Mouse (Mus musculus) spleen, postnatal 10 days (tissue): Measurements from ENCODE around the gene Bcl2.
"Not testable (repeated sequence)": the region's sequence is repeated elsewhere in the genome, so short reads cannot be mapped to it uniquely, and the experiment has no call there.

ENCODE experiments used
- DNase-seq, 2 experiments: peaks; one replicate each; pipeline ENCODE4 v3.0.0; 2021 to 2022; ENCODE audit warnings: low spot score in 2 of 2

Gene Bcl2

DNA sequence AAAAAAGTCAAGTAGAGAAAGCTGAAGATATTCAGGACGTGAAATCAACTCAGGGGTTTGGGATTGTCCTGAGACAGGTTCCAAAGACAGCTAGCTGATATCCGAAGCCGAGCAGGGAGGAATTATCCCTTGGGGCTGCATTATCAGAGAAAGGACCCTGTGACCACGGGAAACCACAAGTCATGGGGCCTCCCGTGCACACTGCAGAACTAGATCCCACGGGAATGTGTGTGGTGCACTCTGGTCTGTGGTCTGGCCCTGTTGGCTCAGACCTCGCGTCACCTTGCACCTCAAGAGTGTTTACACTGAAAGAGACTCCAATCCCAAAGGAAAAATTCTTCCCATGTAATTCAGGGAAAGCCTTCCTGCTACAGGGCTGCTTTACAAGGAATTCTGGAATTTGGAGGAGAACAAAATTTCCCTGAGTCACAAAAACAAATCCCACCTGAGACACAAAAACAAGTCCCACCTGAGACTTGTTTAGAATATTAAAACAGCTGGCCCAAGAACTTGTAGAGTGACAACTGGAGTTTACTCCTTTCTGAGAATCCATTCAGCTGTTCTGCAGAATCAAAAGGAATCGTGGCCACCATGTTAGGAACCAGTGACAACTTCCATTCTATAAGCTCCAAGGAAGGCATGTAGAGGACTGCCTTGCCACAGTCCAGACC, 158.4 kb downstream of the Bcl2 start:
- DNase-seq: no peak

DNA sequence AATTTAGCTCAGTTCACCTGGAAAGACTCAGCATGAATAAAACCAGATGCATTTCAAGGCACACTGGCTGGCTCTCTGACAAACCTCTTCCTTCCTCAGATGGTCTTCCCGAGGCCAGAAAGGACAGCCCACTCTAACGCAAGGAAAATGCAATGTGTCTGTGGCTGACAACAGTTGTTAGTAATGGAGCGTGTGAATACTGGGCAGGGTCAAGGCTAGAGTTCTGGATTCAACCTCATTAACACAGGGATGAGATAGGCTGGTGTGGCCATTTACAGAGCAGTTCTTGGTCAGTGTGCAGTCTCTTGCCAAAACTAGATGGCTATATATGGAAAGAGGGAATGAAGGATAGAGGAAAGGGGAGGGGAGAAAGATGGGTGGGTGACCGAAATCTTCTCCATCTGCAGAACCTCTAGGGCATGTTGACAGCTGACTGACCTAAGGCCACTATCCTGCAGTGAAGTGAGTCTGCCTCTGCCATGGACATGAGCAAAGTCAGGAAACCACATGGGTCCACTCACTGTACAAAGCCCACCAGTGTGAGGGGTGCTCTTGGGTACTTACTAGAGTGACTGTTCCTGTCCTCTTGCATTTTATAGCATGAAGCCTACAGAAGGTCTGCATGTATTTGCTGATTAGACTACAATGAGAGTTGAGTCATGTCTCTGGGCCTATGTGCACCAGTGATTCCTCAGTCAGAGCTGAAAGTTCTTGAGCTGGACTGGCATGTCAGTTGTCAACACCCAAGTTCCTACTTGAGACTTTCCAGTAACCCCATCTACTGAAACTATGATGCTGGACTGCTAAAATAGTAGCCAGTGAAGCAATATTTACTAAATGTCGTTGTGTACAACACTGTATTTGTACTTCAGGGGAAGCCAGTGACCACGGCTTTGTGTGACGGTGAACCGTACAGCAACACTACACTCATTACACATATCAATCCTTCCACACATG, 159.9 kb downstream of the Bcl2 start:
- no peak for DNase-seq

DNA sequence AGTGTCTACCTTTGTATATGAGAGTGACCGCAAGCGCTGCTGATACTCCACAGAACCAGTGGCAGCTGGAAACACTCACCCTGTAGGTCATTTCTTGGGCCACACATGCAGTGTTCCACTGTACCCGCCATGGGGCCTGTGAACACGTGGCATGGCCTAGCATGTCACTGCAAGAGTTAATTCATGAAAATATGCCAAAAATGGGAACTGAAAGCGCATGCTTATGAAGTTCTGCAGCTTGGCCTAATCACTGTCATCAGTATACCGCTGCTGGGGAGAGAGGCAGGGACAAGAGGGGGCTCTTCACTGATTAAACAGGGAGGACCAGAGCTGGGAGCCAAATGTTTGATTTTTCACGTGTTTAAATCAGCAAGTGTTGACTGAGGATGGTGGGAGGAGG, 161.2 kb downstream of the Bcl2 start:
- DNase-seq: no peak

DNA sequence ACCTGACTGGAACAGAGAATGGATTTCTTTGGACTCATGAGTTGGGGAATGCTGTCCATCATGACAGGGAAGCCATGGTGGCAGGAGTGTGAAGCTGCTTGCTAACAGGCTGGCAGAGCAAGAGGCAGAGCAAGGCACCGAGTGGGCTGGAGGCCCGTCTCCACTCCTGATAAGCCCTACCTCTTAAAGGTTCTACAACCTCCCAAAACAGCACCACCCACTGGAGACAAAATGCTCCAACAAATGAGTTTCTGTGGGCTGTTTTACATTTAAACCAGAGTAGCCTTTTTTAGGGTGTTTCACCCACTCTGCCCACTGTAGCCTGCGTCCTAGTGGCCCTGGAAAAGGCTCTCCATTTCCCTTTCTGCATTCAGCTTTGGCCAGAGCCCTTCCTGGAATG, 163.5 kb downstream of the Bcl2 start:
- no peak for DNase-seq

DNA sequence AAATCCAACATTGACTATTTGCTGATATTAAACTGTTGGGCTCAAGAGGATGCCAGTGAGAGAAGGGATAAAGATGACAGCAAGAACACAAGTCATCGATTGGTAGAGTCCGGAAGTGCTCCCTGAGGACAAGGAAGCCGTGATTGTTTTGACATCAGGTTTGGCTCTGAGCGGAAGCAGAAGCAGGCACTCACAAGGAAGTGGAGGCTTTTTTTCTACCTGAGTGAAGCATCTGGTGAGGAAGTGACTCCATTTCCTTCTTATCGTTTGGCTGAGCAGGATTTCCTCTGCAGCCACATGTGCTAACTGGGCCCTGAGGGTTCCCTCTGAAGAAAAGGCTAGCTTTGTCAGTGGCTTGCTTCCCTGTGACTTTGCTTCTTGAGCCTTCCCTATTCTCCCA, 165.0 kb downstream of the Bcl2 start:
- DNase-seq: no peak

DNA sequence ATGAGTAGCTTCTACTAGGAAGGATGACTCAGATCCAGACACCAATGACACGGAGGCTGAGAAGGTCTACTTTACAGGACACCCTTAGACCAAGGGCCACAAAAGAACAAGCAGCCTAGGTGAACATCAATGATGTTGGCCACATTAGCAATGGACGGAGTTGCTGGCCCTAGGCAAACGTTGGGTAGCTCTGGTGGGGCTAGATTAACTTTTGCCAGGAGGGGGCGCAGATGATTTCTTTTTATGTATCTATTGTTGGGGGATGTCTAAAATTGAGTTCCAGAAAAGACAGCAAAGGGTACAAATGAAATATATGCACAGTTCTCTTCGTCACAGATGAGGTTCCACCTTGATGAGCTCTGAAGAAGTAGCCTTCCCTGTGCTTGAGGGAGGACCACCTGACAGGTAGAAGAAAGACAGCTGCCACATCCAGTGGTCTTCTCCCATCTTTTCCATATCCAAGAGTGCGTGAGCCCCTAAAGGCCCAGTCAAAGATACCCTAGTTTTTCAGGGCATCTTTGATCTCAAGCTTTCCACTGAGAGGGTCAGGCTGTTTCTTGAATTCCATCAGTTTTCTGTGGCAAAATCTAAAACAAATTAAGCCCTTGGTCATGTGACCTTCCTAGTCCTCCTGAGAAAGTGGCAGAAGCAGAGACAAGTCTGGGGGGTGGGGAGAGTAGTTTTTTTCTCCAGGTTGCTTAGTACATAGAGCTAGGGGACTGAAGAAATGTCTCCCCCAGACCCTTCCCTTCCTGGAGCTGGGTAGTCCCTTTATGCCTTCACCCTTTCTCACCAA, 169.1 kb downstream of the Bcl2 start:
- DNase-seq: peak; percentile 37 to 78

DNA sequence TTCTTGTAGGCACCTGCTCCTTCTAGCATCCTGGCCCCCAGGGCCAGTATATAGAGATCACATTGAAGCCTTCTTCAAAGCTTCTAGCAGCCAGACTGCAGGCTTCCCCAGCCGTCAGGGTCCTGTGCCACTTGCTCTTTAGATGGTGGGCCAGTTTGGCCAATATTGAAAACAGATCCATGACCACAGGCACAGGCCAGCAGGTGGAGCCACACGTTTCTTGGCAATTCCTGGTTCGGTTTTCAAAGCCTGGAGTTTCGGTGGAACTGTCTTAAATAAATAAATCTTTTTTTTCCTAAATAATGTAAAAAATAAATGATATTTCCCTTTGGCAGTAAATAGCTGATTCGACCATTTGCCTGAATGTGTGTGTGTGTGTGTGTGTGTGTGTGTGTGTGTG, 171.3 kb downstream of the Bcl2 start:
- no peak for DNase-seq

DNA sequence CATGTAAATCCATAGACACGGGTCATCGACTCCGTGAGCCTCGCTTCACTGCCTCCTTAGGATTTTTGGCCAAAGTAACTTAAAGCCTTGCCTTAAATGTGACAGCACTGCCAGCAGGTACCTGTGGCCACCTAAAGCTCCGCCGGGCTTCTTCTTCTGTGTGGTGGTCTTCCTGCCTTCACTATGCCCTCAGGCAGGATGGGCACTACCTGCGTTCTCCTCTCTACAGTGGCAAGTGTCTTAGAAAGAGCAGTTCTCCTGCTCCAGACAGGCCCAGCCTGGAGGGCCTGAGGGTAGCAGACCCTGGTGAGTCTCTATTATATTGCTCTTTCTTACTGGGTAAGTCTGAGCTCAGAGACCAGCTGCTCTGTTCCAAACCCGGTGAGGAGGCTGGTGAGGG, 172.2 kb downstream of the Bcl2 start:
- no peak for DNase-seq

DNA sequence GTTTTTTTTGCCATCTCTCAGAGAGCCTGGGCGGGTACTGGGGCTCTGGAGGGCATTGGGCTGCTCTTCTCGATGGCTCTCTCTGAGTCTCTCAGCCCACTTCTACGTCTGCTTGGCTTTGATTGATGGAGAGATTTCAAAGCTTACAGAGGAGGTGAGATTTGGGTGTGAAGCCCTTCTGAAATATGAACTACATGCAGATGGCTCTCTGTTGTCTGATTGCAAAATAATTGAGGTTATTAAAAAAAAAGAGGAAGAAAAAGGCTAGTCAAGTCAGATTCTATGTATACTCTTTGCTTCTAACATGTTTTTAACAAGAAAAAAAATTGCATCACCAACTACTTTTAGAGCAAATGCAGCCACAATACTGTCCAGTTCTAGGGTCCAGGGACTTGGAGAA, 173.9 kb downstream of the Bcl2 start:
- DNase-seq: no peak

DNA sequence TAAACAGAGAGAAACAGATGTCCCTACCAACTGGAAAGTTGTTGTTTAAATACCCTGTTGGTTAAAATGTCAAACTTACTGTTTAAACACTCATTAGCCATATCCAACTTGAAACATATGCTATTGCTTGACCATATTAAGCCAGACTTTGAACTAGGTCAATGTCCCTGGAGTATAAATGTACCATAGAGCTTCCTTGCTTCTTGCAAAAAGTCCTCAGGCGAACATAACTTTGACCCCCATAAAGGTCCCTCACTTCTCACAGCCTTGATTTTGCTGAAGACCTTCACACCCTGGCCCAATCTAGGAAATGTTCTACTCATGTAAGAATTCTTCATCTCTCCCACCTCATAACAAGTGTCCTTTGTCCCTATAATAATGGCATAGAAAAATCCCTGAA, 175.0 kb downstream of the Bcl2 start:
- DNase-seq: no peak

DNA sequence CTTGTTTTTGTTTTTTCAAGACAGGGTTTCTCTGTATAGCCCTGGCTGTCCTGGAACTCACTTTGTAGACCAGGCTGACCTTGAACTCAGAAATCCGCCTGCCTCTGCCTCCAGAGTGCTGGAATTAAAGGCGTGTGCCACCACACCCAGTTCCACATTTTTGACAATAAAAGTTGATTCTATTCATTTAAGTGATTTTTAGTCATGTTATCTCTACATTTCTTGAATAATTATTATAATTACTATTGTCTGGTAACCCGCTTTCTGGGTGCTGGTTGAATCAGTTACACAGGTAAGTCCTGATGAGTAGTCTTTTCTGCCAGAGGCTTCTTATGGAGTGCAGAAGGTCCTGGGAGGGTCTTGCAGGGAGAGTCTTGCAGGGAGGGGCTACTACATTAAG, 179.2 kb downstream of the Bcl2 start:
- DNase-seq: not testable (repeated sequence)

DNA sequence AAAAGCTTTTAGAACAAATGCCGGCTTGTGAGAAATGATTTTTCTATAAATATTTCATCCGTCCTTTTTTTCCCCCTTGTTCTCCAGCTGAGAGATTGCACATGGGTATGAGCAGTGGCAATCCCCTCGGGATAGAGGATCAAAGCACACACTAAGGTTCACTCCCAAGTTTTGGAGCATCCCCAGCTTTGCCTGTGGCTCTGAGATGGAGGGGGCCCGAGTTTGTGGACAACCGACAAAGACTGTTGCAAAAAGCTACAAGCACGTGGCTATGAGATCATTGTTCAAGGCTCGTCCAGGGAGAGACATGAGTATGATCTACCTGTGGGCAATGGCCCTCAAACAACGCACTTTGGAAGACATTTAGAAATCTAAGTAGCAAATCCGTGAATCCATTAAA, 184.5 kb downstream of the Bcl2 start:
- no peak for DNase-seq

DNA sequence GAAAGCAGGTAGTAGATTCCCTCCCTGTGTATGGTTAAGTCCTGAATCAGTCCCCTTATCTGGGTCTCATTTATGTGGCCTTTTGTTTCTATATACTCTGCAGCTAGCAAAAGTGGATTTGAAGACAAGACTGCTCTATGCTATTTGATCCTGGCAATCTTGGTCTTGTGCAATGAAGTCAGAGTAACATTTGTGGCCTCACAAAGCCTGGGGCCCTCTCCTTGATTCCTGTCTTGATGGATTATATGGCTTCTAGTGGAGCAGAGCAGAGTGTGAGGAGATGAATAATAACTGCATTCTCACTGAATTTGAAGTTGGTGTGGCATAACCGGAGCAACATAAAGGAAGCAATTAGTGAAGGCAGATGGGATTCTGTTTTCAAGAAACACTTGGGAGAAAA, 186.5 kb downstream of the Bcl2 start:
- DNase-seq: no peak

DNA sequence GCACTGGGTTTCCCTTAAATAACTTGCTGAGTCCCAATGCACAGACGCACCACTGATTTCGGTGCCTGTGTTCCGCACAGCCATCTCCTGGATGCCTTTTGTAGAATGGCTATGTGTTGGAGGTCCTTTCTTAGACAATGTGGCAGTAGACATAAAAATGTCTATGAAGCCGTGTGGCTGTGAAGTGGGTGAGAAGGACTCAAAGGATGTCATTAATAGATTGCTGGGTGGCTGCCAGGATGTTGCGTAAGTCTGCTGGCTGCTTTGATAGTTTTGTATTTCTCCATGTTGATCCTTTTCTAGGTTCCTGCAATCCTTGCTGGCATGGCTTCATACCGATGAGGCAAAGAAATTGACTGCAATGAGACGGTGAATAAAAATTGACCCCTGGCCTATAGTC, 187.3 kb downstream of the Bcl2 start:
- DNase-seq: peak in 1 of 2 experiments; percentile 19

DNA sequence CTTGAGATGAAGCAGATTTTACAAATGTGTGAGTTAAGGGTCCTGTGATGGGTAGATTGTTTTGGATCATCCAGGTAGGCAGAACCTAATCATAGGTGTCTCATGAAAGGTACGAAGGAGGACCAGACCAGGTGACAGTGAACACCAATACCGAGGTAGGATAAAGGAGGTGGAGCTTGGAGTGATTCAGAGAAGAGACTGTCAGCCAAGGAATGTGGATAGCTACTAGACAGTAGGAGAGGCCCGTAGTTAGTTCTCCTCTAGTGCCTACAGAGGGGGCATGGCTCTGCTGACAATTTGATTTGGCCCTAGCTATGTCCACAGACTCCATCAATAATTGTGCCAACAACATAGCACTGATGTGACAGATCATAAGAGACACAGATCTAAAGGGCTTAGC, 188.0 kb downstream of the Bcl2 start:
- DNase-seq: no peak

DNA sequence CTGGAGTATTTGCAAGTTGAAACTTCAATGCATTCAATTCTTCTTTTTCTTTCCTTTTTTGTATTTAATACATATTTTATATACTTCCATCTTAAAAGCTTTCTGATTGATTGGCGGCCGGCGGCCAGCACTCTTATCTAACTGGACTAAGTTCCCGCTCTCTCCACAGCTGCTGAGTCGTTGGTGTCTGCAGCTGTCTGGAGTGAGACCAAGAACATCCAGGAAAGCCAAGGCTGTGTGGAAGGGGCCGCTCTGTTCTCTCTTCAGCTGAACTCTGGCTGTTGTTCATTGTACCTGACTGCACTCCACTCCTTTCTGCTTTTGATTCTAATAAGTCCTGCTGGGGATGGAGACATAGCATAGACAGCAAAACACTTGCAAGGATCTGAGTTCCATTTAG, 190.3 kb downstream of the Bcl2 start:
- no peak for DNase-seq

DNA sequence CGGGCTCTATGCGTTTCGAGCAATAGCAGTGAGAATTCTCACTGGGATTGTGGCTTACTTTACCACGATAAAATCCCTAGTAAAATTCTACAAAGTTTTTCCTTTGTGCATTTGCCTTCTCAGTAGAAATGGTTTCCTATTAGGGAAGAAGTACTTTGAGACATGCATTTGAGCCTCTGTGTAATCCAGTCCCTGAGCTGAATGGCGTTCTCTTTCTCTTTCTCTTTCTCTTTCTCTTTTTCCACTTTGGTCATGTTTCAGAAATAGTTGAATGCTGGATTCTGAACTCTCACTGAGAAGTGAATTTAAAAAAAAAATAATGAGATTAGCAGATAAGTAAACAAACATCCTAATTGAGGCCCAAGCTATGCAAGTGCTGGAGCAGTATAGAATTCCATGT, 191.1 kb downstream of the Bcl2 start:
- no peak for DNase-seq

DNA sequence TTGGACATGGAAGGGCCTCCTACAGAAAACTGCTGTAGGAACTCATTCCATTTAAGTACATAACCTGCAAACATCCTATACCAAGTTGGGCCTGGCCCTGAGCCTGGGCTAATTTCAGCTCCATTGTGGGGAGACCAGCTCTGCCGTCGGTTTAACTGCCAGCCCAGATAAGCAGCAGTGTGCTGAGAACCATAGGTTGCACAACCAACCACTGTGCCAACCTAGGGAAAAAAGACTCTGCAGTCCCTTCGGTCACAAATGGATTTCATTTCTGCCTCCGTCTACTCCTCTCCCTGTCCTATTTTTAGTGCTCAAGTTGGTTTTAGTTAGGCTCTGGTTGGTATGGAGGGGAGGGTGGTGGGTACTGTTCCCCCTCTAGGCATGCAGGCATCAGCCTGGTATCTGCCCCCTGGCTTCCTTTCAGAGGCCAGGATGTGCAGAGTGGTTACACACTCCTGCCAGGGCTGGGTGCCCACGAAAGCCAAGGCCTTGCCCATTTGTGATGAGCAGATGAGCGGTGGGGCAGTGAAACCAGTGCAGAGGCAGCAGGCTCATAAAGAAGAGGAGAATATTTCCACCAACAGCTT, 196.4 kb downstream of the Bcl2 start:
- DNase-seq: no peak

DNA sequence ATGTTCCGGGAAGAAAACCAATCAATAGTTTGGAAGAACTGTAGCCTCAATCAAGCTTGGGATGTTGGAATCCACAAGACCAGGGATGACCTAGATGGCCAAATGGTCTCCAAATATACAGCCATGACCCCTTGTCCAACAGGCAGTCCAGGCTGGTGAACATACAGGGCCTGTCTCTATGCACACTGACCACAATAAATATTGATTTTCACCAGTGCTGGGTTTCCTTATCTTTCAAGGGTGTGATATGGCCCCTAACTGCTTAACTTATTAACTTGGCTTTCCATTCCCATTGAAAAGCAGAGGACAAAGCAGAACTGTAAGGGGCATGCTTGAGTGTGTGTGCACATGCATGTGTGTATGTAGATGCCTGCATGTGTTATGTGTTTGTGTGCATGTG, 197.0 kb downstream of the Bcl2 start:
- no peak for DNase-seq

DNA sequence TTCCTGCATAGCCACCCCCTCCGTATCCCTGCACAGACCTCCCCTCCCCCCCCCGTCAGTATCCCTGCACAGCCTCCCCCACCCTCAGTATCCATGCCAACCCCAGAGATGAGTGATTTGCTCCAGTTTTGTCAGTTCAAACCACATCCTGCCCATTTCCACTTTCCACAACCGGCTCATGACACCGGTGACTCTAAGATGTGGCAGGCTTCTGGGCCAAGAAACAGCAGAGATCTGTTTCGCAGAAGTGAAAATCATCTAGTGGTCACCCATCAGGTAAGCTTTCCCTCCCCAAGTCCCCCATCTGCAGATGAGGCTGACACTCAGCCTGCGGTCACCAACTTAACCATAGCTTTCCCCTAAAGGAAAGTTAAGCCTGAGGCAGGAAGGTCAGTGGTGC, 198.5 kb downstream of the Bcl2 start:
- no peak for DNase-seq

DNA sequence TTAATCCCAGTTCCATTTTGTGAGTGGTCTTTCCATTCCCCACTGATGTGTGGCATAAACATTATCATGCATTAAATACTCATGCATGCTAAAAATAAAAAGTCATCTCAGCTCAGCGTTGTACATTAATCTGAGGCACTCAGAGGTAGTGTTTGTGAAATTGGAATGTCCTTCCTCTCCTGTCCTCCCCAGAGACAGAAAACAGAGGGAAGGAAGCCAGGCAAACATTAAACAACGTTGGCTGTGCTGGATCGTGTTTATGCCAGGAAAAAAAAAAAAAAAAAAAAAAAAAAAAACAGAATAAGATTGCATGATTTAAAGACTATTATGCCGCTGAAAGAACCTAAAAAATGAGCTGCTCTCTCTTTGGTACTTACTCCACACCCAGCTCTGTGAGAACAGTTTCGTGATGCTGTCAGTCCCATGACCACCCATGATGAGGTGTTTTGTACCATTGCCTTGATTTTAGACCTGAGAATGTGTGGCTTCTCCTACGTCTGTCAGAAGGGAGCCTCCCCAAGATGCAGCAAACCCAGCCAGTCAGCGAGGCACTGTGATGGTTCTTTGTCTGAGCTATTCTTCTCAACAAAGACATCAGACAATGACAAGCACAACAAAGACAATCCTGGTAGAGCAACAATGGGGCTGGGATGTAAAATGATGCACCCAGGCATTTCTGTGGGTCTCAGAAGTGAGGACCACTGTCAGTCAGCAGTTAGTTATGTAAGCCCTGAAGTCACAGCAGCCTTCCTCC, 200.0 kb downstream of the Bcl2 start:
- DNase-seq: no peak
